Mouse (Mus musculus): ENCODE results near the gene Nmt2. TPM values are rescaled to one million over a fixed set of nuclear protein-coding genes. Genes with fewer than 3 reads are reported as not detected.

Gene Nmt2
- 1 to 10 TPM; 8.4 to 9.2 TPM for polyA plus RNA-seq (2017; shearing (Covaris generic))

GRCm38 (mm10) chr2:3283602-3284472 is at the start of gene Nmt2:
Nmt2 (plus strand) TSS chr2:3284212.

GRCm38 (mm10) chr2:3332484-3333242 is 48.7 kb downstream of the Nmt2 start, which contains the start of gene Rpp38:
Rpp38 (minus strand) TSS chr2:3332643.

GRCm38 (mm10) chr2:3335611-3336301 is 51.7 kb downstream of the Nmt2 start, which contains the start of gene Acbd7:
Acbd7 (plus strand) TSS chr2:3336168.

Other genes with a start within 250 kb of the Nmt2 start
- gene Fam171a1, start 170.0 kb upstream of the Nmt2 start, polyA plus RNA-seq (2017; shearing (Covaris generic)) = under 1 TPM in 1 of 2 experiments, not detected in 1; 0.18 TPM
- gene Rpp38, start 48.4 kb downstream of the Nmt2 start, polyA plus RNA-seq (2017; shearing (Covaris generic)) = 10 to 100 TPM; 15.2 to 21.5 TPM
- under 1 TPM in 1 of 2 experiments, not detected in 1; 0.92 TPM for gene Acbd7, start 52.0 kb downstream of the Nmt2 start, polyA plus RNA-seq (2017; shearing (Covaris generic))
- not detected for gene Olah, start 113.0 kb downstream of the Nmt2 start, polyA plus RNA-seq (2017; shearing (Covaris generic))
- gene Meig1, start 138.4 kb downstream of the Nmt2 start, polyA plus RNA-seq (2017; shearing (Covaris generic)) = not detected
- gene Dclre1c, start 139.9 kb downstream of the Nmt2 start, polyA plus RNA-seq (2017; shearing (Covaris generic)) = 10 to 100 TPM; 15.3 to 16.8 TPM
- gene Suv39h2, start 190.8 kb downstream of the Nmt2 start, polyA plus RNA-seq (2017; shearing (Covaris generic)) = 1 to 10 TPM; 1.7 to 1.9 TPM
- 1 to 10 TPM; 4.1 to 4.5 TPM for gene Gm45902, start 228.6 kb downstream of the Nmt2 start, polyA plus RNA-seq (2017; shearing (Covaris generic))
- 100 to 1,000 TPM; 103 to 117 TPM for gene Hspa14, start 228.6 kb downstream of the Nmt2 start, polyA plus RNA-seq (2017; shearing (Covaris generic))
- gene Cdnf, start 228.8 kb downstream of the Nmt2 start, polyA plus RNA-seq (2017; shearing (Covaris generic)) = under 1 TPM; 0.13 to 0.33 TPM

All from activated CD4-positive, CD25-positive, alpha-beta regulatory T cell (primary cell).